Mouse (Mus musculus) liver (tissue): Measurements from ENCODE around the gene B3gnt3.
A peak's percentile ranks its signal among the peaks of the same experiment; 100 is the strongest.
"Not testable (repeated sequence)": the region's sequence is repeated elsewhere in the genome, so short reads cannot be mapped to it uniquely, and the experiment has no call there.

ENCODE experiments used
- DNase-seq: peaks from one replicate; pipeline ENCODE4 v3.0.0-alpha.2; 2020; ENCODE audit warnings: mixed read lengths

Gene B3gnt3

GRCm38 (mm10) chr8:71709800-71710446 lies 8.3 kb upstream of the B3gnt3 start:
- DNase-seq: peak; percentile 87

- DNase-seq: no peak
Measured at GRCm38 (mm10) chr8:71709134-71709799, 7.7 kb upstream of the B3gnt3 start.

DNA sequence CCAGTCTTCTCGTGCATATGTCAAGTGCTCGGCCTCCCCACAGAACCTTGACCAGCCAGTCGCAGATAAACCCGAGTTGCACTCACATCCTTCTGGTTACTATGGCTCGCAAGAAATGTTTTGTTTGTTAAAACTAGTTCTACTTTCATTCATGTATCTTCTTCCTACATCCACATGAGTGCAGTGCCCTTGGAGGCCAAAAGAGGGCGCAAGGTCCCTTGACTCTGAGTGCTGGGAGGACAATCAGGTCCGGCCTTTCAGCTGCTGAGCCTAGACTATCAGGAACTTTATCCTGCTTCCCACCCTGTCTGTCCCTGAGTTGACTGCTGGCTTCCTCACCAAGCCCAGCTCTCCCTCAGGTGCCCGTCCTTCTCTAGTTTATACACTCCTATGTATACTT lies 6.3 kb upstream of the B3gnt3 start:
- DNase-seq: peak; percentile 77

DNA sequence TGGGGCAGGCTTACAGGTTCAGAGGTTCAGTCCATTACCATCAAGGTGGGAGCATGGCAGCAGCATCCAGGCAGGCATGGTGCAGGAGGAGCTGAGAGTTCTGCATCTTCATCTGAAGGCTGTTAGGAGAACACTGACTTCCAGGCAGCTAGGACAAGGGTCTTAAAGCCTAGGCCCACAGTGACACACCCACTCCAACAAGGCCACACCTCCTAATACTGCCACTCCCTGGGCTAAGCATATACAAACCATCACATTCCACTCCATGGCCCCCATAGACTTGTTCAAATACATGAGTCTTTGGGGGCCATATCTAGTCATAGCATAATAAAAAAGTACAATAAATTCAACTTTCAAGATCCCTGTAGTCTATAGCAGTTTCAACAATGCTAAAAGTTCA lies 1.8 kb upstream of the B3gnt3 start:
- peak; percentile 44 for DNase-seq

DNA sequence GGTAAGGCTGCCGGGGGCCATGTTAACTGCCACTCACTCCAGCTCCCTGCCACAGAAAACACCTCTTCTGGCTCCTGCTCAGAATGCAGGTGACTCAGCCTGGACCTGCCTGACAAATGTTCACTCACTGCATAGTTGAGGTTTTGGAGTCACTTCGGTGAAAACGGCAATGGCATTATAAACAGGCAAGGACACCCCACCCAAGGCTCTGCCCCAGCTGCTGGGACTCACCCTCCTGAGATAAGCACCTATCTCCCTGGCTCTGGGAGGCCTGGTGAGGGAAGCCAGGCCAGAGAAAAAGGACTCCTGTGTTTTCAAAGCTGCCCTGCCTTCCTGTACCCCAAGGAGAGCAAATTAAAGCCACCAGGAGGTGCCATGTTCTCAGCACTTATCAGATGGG lies 1.3 kb upstream of the B3gnt3 start:
- DNase-seq: peak; percentile 87

GRCm38 (mm10) chr8:71702087-71702432 lies 471 bp upstream of the B3gnt3 start:
- DNase-seq: peak; percentile 44

GRCm38 (mm10) chr8:71700493-71701269 lies 908 bp downstream of the B3gnt3 start:
- DNase-seq: no peak

- not testable (repeated sequence) for DNase-seq
Measured at GRCm38 (mm10) chr8:71695456-71695855, 6.1 kb downstream of the B3gnt3 start.

- no peak for DNase-seq
Measured at GRCm38 (mm10) chr8:71693166-71694041, 8.2 kb downstream of the B3gnt3 start.

GRCm38 (mm10) chr8:71692509-71692908 lies 9.1 kb downstream of the B3gnt3 start:
- no peak for DNase-seq

- no peak for DNase-seq
Measured at GRCm38 (mm10) chr8:71689028-71689427, 12.6 kb downstream of the B3gnt3 start, which contains the start of gene Insl3. Insl3 (plus strand) TSS chr8:71689214.

DNA sequence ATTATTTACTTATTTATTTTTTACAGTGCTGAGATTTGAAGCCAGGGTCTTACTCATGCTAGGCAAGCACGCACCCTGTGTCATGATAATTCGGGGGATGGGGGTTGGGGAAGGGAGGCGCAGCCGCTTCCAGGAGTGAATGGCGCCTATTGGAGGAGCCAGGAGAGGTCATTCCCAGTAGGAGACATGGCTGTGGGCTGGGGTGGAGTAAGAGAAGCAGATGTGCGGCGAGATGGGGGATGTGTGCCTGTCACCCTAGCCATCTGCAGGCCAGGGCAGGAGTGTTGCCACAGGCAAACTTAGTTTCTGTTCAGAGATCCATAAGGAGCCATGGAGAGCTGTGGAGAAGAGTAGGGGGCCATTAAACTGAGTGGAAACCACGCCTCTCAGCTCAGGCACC lies 14.0 kb downstream of the B3gnt3 start:
- DNase-seq: no peak

DNA sequence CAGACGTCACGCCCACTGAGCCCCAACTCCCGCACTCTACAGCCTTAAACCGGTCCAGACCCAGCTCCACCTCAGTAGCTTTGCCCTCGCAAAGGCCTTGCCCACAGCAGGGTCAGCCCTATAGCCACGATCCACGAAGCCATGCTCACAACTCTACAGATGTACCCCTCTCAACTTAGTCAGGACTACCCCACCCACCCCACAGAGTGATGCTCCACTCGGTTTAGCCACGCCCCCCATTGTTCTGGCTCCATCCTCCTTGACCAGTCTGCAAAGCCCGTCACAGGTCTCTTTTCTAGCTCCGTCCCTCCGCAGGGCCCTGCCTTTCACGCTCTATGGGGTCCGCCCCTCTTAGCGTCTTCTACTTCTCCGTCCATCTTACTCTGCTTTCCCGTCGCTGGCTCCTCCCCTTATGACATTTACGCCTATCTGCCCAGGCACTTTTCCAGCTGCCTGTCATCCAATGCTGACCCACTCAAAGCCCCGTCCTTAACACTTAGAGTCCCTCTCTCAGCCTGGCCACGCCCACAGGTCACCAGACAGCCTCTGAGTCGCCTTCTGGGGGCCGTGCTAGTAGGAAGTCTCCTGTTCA lies 15.3 kb downstream of the B3gnt3 start:
- no peak for DNase-seq

DNA sequence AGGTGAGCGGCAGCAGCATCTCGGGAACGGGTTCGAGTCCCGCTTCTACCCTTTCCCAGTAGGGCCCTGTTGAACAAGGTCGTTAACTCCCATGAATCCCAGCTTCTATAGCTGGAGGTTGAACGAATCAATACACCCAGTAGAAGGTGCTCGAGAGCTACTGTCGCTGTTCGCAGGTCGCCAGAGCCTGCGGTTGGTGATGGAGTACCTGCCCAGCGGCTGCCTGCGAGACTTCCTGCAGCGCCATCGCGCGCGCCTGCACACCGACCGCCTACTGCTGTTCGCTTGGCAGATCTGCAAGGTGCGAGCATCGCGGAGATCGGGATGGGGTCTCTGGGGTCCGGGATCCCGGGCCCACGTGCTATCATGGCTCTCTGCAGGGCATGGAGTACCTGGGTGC lies 16.0 kb downstream of the B3gnt3 start:
- DNase-seq: no peak

- DNase-seq: no peak
Measured at GRCm38 (mm10) chr8:71684701-71685100, 16.9 kb downstream of the B3gnt3 start.

GRCm38 (mm10) chr8:71682832-71683231 lies 18.8 kb downstream of the B3gnt3 start:
- no peak for DNase-seq

DNA sequence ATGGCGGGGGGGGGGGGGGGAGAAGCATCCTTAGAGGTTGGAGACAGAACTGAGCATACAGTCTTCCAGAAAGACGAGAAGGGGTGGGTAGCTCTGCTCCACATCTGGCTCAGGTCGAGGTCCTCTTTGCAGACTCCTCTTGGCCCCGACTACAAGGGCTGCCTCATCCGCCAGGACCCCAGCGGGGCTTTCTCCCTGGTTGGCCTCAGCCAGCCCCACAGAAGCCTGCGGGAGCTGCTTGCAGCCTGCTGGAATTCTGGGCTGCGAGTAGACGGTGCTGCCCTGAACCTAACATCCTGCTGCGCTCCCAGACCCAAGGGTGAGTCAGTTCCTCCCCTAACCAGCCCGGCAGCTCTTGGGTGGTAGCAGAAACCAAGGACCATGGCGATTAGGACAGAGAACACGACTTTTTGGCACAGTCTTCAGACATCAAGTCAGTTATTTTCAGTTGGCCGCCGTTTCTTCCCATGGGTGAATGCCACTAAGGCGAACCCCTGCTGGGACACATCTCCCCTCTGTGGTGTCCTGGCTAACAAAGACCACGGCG lies 20.1 kb downstream of the B3gnt3 start:
- no peak for DNase-seq

- DNase-seq: no peak
Measured at GRCm38 (mm10) chr8:71680471-71680870, 21.1 kb downstream of the B3gnt3 start.

- no peak for DNase-seq
Measured at GRCm38 (mm10) chr8:71679550-71680168, 21.9 kb downstream of the B3gnt3 start.

- DNase-seq: no peak
Measured at GRCm38 (mm10) chr8:71679116-71679515, 22.5 kb downstream of the B3gnt3 start.

- DNase-seq: no peak
Measured at GRCm38 (mm10) chr8:71678216-71678615, 23.4 kb downstream of the B3gnt3 start.

GRCm38 (mm10) chr8:71677555-71677954 lies 24.0 kb downstream of the B3gnt3 start:
- no peak for DNase-seq
